Mouse (Mus musculus) cerebellum, adult 2 months (tissue): ENCODE results near the gene Pcsk4.
A peak's percentile ranks its signal among the peaks of the same experiment; 100 is the strongest.

Source experiments
- CTCF ChIP-seq: fragments of 200-500 bp; IDR thresholded peaks from 2 replicates; pipeline ENCODE4 v1.5.1; 2011; ENCODE audit warnings: low read depth, mild to moderate bottlenecking, control low read depth, low read length, moderate library complexity, borderline replicate concordance; ENCODE audit not compliant: insufficient read depth
- POLR2A ChIP-seq: fragments of 200-500 bp; IDR thresholded peaks from 2 replicates; pipeline ENCODE4 v1.6.1; 2011; ENCODE audit warnings: low read length, control low read depth, borderline replicate concordance; ENCODE audit not compliant: insufficient read depth

- TF ChIP-seq CTCF, result peak; percentile 59
- TF ChIP-seq POLR2A, result no peak
These were observed 48.4 kb upstream of the Pcsk4 start for GRCm38 (mm10) chr10:80377716-80378115.
